Mouse (Mus musculus) kidney, adult 2 months (tissue): ENCODE results near the gene Vmn1r10.

Experiments used
- CTCF ChIP-seq: fragments of 200-500 bp; conservative IDR thresholded peaks from 2 replicates; pipeline ENCODE4 v1.5.1; 2011; ENCODE audit warnings: low read depth, mild to moderate bottlenecking, control low read depth, low read length, moderate library complexity, mixed read lengths; ENCODE audit not compliant: insufficient read depth, insufficient read length
- POLR2A ChIP-seq: fragments of 200-500 bp; IDR thresholded peaks from one replicate; pipeline ENCODE4 v1.6.1; 2011; ENCODE audit warnings: low read depth, low read length, control low read depth

GRCm38 (mm10) chr6:57106358-57106757, 2.9 kb upstream of the Vmn1r10 start:
- TF ChIP-seq CTCF, result no peak; the same call in 1 of the 2 replicates
- no peak for TF ChIP-seq POLR2A
